32 mouse cellular contexts compared by ENCODE assay signal in the genomic region with DNA sequence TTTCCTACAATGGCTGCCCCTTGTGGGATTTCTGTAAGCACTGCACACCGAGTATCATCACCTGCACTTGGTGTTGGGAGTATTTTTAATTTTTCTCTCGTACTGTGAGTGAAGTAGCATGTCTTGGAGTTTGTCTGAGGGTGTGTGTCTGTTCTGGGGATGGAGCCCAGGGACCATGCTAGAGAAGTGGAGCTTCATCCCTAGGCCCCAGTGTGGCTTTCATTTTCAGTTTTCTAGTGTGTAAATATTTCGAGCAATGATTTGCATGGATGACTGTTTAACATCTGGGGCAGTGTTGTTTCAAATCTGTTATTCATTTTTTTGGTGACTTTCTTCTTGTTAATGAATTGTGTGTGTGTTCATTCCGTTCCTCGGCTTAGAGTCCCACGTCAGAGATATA. TPM values are rescaled to one million over a fixed set of nuclear protein-coding genes. Genes with fewer than 3 reads are reported as not detected.
"Had no signal": no experiment of that assay in that cellular context is flagged by ENCODE, and none has a peak within 500 bp of the region (broad histone marks: within the 10 kb centered on the region; RNA-seq: fewer than 3 reads in every experiment).

No protein-coding gene starts in this region.

- H3K36me3 ChIP-seq: heart, embryonic 12.5 days; heart, embryonic 13.5 days; heart, embryonic 15.5 days; hindbrain, embryonic 10.5 days; hindbrain, embryonic 12.5 days; hindbrain, embryonic 13.5 days; hindbrain, embryonic 15.5 days; intestine, embryonic 15.5 days; kidney, embryonic 15.5 days had no signal

- H3K27ac ChIP-seq: heart, embryonic 13.5 days; heart, embryonic 15.5 days; hindbrain, embryonic 10.5 days; hindbrain, embryonic 12.5 days; hindbrain, embryonic 13.5 days; hindbrain, embryonic 14.5 days; hindbrain, embryonic 15.5 days; hindbrain, postnatal 0 days; intestine, embryonic 15.5 days; kidney, embryonic 15.5 days; kidney, postnatal 0 days; layer of hippocampus, adult 2 months; left cerebral cortex, adult 2 months had no signal

- H3K4me3 ChIP-seq: heart, embryonic 12.5 days; heart, embryonic 13.5 days; heart, embryonic 15.5 days; hindbrain, embryonic 10.5 days; hindbrain, embryonic 12.5 days; hindbrain, embryonic 13.5 days; hindbrain, embryonic 15.5 days; intestine, embryonic 15.5 days; kidney, embryonic 15.5 days; layer of hippocampus, adult 2 months; left cerebral cortex, adult 2 months had no signal

- H3K9ac ChIP-seq: heart, embryonic 12.5 days; heart, embryonic 13.5 days; heart, embryonic 15.5 days; hindbrain, embryonic 12.5 days; hindbrain, embryonic 13.5 days; hindbrain, embryonic 14.5 days; hindbrain, embryonic 15.5 days; intestine, embryonic 15.5 days; kidney, embryonic 15.5 days had no signal

- H3K4me1 ChIP-seq: heart, embryonic 12.5 days; heart, embryonic 13.5 days; heart, embryonic 15.5 days; hindbrain, embryonic 10.5 days; hindbrain, embryonic 12.5 days; hindbrain, embryonic 13.5 days; hindbrain, embryonic 15.5 days; intestine, embryonic 15.5 days; kidney, embryonic 15.5 days had no signal

- H3K9me3 ChIP-seq: heart, embryonic 12.5 days; heart, embryonic 13.5 days; heart, embryonic 15.5 days; hindbrain, embryonic 10.5 days; hindbrain, embryonic 12.5 days; hindbrain, embryonic 13.5 days; hindbrain, embryonic 15.5 days; intestine, embryonic 15.5 days; kidney, embryonic 15.5 days had no signal

- H3K4me2 ChIP-seq: heart, embryonic 11.5 days; heart, embryonic 12.5 days; heart, embryonic 13.5 days; heart, embryonic 15.5 days; hindbrain, embryonic 12.5 days; hindbrain, embryonic 13.5 days; hindbrain, embryonic 14.5 days; hindbrain, embryonic 15.5 days; intestine, embryonic 15.5 days; kidney, embryonic 15.5 days had no signal

- DNase-seq: heart, postnatal 14 days; heart, postnatal 36 days; heart, postnatal 4 days; kidney, adult 11 months; kidney, adult 18-20 months; kidney, adult 2 months; kidney, adult 8-10 months; kidney, postnatal 10 days; kidney, postnatal 14 days; kidney, postnatal 25 days; kidney, postnatal 36 days; kidney, postnatal 4 days; layer of hippocampus, adult 9-11 months; layer of hippocampus, postnatal 36 days had no signal

- H3K27me3 ChIP-seq: heart, embryonic 12.5 days; heart, embryonic 13.5 days; heart, embryonic 15.5 days; hindbrain, embryonic 12.5 days; hindbrain, embryonic 13.5 days; hindbrain, embryonic 15.5 days; intestine, embryonic 15.5 days; kidney, embryonic 15.5 days had no signal

RNA-seq across cellular contexts. Expression of a gene that starts 31.9 kb away (rescaled TPM):
- total RNA-seq: heart, postnatal 4 days; hematopoietic stem cell, adult 5-6 weeks had no signal
- polyA plus RNA-seq: inflammation-experienced regulatory T-cells, adult 6 months; kidney, embryonic 14.5 days had no signal
